Mouse (Mus musculus) lung, adult 2 months (tissue): ENCODE results near the gene Grm2.

ENCODE experiments used
- CTCF ChIP-seq: fragments of 200-500 bp; IDR thresholded peaks from 2 replicates; pipeline ENCODE4 v1.5.1; 2011; ENCODE audit warnings: mild to moderate bottlenecking, low read length, control low read depth; ENCODE audit not compliant: insufficient read depth
- POLR2A ChIP-seq: fragments of 200-500 bp; IDR thresholded peaks from 2 replicates; pipeline ENCODE4 v1.6.1; 2011; ENCODE audit warnings: low read depth, mild to moderate bottlenecking, control low read depth, low read length, borderline replicate concordance; ENCODE audit errors: extremely low read depth

DNA sequence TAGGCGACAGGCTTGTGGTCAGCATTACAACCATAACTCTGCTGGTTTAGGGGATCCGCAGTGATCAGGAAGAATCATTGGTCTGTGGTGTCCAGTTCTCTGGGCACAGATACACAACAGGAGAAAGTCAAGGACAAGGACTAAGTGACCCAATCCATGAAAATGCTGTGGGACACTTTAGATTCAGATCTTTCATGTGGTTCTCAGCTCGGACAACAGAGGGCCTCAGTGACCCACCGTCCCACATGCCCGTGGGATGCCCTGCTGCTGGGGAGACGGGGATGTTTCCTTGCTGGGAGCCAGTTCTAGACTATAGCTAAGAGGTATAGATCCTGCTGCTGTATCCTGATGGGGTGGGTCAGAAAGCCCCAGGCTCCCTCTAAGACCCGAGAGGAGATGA lies 57.4 kb downstream of the Grm2 start:
- TF ChIP-seq POLR2A (no peak), CTCF (no peak)
